Mouse (Mus musculus) heart, adult 2 months (tissue): ENCODE results near the gene Aspm.

Experiments
- CTCF ChIP-seq: fragments of 200-600 bp; IDR thresholded peaks from 2 replicates; pipeline ENCODE4 v1.8.1; 2022; ENCODE audit warnings: antibody characterized with exemption, mild to moderate bottlenecking, moderate library complexity
- POLR2A ChIP-seq: fragments of 200-500 bp; IDR thresholded peaks from 2 replicates; pipeline ENCODE4 v1.6.1; 2011; ENCODE audit warnings: mild to moderate bottlenecking, low read depth, low read length, control low read depth; ENCODE audit not compliant: insufficient read depth

GRCm38 (mm10) chr1:139481146-139481545 lies 26.6 kb downstream of the Aspm start:
- no peak for TF ChIP-seq POLR2A
- no peak for TF ChIP-seq CTCF
